Mouse (Mus musculus) gastrocnemius, postnatal 4 days (tissue): ENCODE results near the gene Olfr110. TPM values are rescaled to one million over a fixed set of nuclear protein-coding genes. Genes with fewer than 3 reads are reported as not detected.
"Not testable (repeated sequence)": the region's sequence is repeated elsewhere in the genome, so short reads cannot be mapped to it uniquely, and the experiment has no call there.

ENCODE experiments used
- DNase-seq, 2 experiments: peaks; one replicate each; pipeline ENCODE4 v3.0.0; 2021 to 2022; ENCODE audit warnings: low spot score in 2 of 2, mixed read lengths in 2 of 2
- long read RNA-seq, 2 experiments: library from polyadenylated mRNA; stranded (forward); transcript quantifications; one replicate each; pipeline ENCODE4 v2.0.0; 2021
- total RNA-seq, 2 experiments: library from RNA; stranded (reverse); gene quantifications; 2 replicates each; pipeline ENCODE4 v1.2.3; 2021

The Olfr110 gene
- not detected for total RNA-seq
- long read RNA-seq, experiment 1: 0 reads
- long read RNA-seq, experiment 2: 0 reads

GRCm38 (mm10) chr17:37491930-37492518, at the start of gene Olfr110:
Gene Olfr110, plus strand, starts transcription at chr17:37492468.
- no peak for DNase-seq

- no peak for DNase-seq
These were observed 47.1 kb upstream of the Olfr110 start, which contains the start of gene Olfr108 for GRCm38 (mm10) chr17:37445180-37445579. Gene Olfr108, plus strand, starts transcription at chr17:37445480.

GRCm38 (mm10) chr17:37458616-37459015, 33.7 kb upstream of the Olfr110 start, which contains the start of gene Olfr109:
Gene Olfr109, plus strand, starts transcription at chr17:37458916.
- no peak for DNase-seq

GRCm38 (mm10) chr17:37483452-37483851, 8.8 kb upstream of the Olfr110 start, which contains the start of gene H2-M2:
Gene H2-M2, minus strand, starts transcription at chr17:37483552.
- no peak for DNase-seq

- DNase-seq: no peak
These were observed 15.5 kb downstream of the Olfr110 start, which contains the start of gene Olfr111 for GRCm38 (mm10) chr17:37507730-37508129. Gene Olfr111, plus strand, starts transcription at chr17:37508030.

GRCm38 (mm10) chr17:37524612-37525011, 32.3 kb downstream of the Olfr110 start:
- not testable (repeated sequence) for DNase-seq

- DNase-seq: not testable (repeated sequence)
These were observed 33.2 kb downstream of the Olfr110 start for GRCm38 (mm10) chr17:37525427-37525826.

GRCm38 (mm10) chr17:37535173-37535572, 42.9 kb downstream of the Olfr110 start:
- DNase-seq: no peak

GRCm38 (mm10) chr17:37538416-37538815, 46.1 kb downstream of the Olfr110 start:
- not testable (repeated sequence) for DNase-seq

GRCm38 (mm10) chr17:37541454-37542119, 49.3 kb downstream of the Olfr110 start:
- no peak for DNase-seq

GRCm38 (mm10) chr17:37543800-37544435, 51.6 kb downstream of the Olfr110 start:
- DNase-seq: no peak

Other genes with a start within 250 kb of the Olfr110 start
- not detected for gene Olfr98, start 228.7 kb upstream of the Olfr110 start, total RNA-seq
- 1 to 10 TPM; 1.6 to 2.1 TPM for gene H2-M3, start 222.2 kb upstream of the Olfr110 start, total RNA-seq
- gene Olfr99, start 209.0 kb upstream of the Olfr110 start, total RNA-seq: not detected
- gene Olfr101, start 188.2 kb upstream of the Olfr110 start, total RNA-seq: not detected
- gene Olfr102, start 175.4 kb upstream of the Olfr110 start, total RNA-seq: not detected
- not detected for gene Olfr103, start 152.8 kb upstream of the Olfr110 start, total RNA-seq
- not detected for gene Olfr104-ps, start 132.9 kb upstream of the Olfr110 start, total RNA-seq
- gene Olfr105-ps, start 113.4 kb upstream of the Olfr110 start, total RNA-seq: not detected
- not detected for gene Olfr106-ps, start 102.1 kb upstream of the Olfr110 start, total RNA-seq
- not detected for gene Olfr107, start 93.2 kb upstream of the Olfr110 start, total RNA-seq
- not detected for gene Olfr108, start 47.0 kb upstream of the Olfr110 start, total RNA-seq
- gene Olfr109, start 33.6 kb upstream of the Olfr110 start, total RNA-seq: not detected
- gene H2-M2, start 8.9 kb upstream of the Olfr110 start, total RNA-seq: not detected
- not detected for gene Olfr111, start 15.6 kb downstream of the Olfr110 start, total RNA-seq
- gene Olfr112, start 77.0 kb downstream of the Olfr110 start, total RNA-seq: not detected
- gene Olfr113, start 85.2 kb downstream of the Olfr110 start, total RNA-seq: not detected
- gene Olfr114, start 100.3 kb downstream of the Olfr110 start, total RNA-seq: not detected
- not detected for gene Olfr115, start 134.6 kb downstream of the Olfr110 start, total RNA-seq
- not detected for gene Olfr116, start 134.7 kb downstream of the Olfr110 start, total RNA-seq
- gene Olfr117, start 171.3 kb downstream of the Olfr110 start, total RNA-seq: not detected
- not detected for gene Olfr118, start 174.5 kb downstream of the Olfr110 start, total RNA-seq
- not detected for gene Olfr119, start 204.1 kb downstream of the Olfr110 start, total RNA-seq
- gene Olfr120, start 229.3 kb downstream of the Olfr110 start, total RNA-seq: not detected